Mouse (Mus musculus) left cerebral cortex, postnatal 36 days (tissue): ENCODE measurements around the gene Barx1. TPM values are rescaled to one million over a fixed set of nuclear protein-coding genes. Genes with fewer than 3 reads are reported as not detected.

ENCODE experiments used
- DNase-seq, 2 experiments: peaks; one replicate each; pipeline ENCODE4 v3.0.0; 2021 to 2022; ENCODE audit warnings: low spot score in 2 of 2, mixed read lengths in 1 of 2
- intact Hi-C: fragments of 180-260 bp; cut with DNase I; formaldehyde crosslinking; loops from one replicate; pipeline ENCODE4 v1.15.1; 2025
- total RNA-seq, 2 experiments: library from RNA; stranded (reverse); gene quantifications; 2 replicates each; pipeline ENCODE4 v1.2.3; 2021

Barx1 gene
- total RNA-seq, 2 experiments from 2014 or later, result not detected

- intact Hi-C loops, result no loop called here
- DNase-seq, result no peak
Observed at GRCm38 (mm10) chr13:48691991-48692390, 29.2 kb downstream of the Barx1 start.

GRCm38 (mm10) chr13:48694090-48695064 is 31.6 kb downstream of the Barx1 start:
- intact Hi-C loops, result no loop called here
- peak; percentile 47 to 61 for DNase-seq

GRCm38 (mm10) chr13:48706385-48706951 is 43.7 kb downstream of the Barx1 start:
- intact Hi-C loops, result no loop called here
- no peak for DNase-seq

GRCm38 (mm10) chr13:48712675-48713074 is 49.9 kb downstream of the Barx1 start:
- intact Hi-C loops, result no loop called here
- DNase-seq, result no peak

- intact Hi-C loops, result no loop called here
- DNase-seq, result no peak
Observed at GRCm38 (mm10) chr13:48716075-48716474, 53.3 kb downstream of the Barx1 start.

Other genes starting within 250 kb of the Barx1 start
- 10 to 100 TPM; 19.3 to 27.6 TPM for gene Zfp169, start 149.5 kb upstream of the Barx1 start, total RNA-seq
- 1 to 10 TPM; 1.8 to 2.0 TPM for gene A830005F24Rik, start 149.4 kb upstream of the Barx1 start, total RNA-seq
- 10 to 100 TPM; 23.5 to 28.9 TPM for gene Ptpdc1, start 37.3 kb upstream of the Barx1 start, total RNA-seq
- 10 to 100 TPM; 32.8 to 38.3 TPM for gene Phf2, start 208.1 kb downstream of the Barx1 start, total RNA-seq